Mouse (Mus musculus) urinary bladder, postnatal 25 days (tissue): ENCODE measurements around the gene Acot12.

Experiments used
- DNase-seq: peaks from one replicate; pipeline ENCODE4 v3.0.0; 2022; ENCODE audit warnings: low spot score

Acot12 gene

DNA sequence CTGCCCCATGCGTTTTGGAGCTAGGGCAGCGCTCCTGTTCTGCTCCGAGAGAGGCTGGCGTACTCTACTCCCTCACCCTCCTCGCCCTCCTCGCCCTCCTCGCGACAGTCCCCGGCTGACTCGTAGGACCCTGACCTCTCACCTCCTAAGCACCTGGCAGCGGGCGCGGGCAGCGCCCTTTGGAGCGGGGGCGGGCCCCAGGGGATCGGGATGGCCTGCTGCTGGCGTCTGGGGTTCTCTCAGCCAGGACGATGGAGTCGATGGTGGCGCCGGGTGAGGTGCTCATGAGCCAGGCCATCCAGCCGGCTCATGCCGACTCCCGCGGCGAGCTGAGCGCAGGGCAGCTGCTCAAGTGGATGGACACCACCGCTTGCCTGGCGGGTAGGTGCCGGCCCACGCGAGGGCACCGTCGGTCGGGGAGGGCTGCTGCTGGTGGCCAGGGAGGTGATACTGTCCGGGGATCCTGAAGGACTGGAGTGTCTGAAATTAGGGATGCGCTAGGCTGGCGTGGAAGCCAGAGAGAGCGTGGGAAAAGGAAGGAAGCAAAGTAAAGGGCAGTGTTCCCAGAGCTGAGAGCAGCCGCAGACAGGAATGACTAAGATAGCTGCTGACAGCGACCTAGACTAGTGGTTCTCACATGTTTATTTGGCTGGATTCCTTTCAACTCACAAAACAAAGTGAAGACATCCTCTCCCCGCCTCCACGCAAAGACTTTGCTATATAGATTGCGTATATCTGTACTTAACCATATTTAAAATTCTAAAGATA lies at the start of gene Acot12:
TSS of gene Acot12 (plus strand) at position 233 of the 768 bp plus-strand sequence.
- no peak for DNase-seq

DNA sequence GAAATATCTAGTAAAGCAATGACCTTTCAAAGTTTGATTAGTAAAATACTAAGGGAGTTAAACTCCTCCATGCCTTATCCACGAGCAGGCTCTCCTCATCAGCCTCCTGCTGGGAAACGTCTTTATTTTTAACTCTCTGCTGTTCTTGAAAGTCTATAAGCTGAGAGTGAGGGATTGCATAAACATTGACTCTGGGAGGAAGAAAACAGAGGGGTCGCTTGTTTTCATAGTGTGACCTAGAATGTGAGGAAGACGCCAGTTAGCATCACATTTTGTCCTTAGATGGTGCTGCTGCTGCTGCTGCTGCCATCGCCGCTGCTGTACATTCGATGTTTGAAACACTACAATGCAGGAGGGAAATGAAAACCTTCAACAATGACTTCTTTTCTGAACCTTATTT lies 47.7 kb upstream of the Acot12 start:
- DNase-seq: no peak

DNA sequence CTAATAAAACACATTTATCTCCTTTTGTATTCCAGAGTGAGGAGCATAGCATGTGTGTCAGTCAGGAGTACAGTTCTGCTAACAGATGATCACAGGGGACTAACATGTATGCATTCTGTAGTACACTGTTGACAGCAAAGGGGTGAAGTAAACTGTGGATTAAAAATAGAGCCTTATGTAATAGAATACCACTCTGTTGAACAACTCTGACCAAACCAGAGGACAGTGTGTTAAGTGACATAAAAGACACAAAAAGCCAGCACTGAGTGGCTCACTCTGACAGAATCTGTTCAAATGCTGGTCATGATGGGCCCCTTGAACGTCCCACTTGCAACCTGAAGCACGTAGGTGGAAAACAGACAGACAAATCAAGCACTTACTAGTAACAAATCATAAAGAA lies 45.9 kb upstream of the Acot12 start:
- no peak for DNase-seq

DNA sequence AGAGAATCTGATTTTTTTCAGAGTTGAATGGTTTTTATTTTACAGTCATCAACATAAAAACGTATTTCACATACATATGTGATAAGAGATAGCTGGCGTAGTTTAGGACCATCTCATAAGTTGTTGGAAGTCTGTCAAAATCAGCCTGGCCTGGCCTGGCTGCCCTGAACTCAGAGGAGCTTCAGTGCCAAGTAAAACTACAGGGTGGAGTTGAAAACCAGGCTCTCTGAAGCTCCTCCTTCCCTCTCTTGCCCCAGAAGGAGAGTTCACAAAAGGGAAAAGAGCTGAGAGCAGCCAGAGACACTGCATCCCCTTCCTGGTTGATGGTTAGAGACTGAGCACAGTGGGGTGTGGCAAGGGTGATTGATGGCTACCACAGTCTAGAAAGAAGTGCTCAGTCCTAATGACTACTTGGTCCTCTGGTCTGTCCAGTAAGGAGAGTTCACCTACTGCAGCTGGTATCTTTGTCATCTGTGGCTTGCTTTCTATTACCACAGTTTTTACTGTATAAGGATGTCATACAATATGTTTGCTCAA lies 45.1 kb upstream of the Acot12 start:
- no peak for DNase-seq

DNA sequence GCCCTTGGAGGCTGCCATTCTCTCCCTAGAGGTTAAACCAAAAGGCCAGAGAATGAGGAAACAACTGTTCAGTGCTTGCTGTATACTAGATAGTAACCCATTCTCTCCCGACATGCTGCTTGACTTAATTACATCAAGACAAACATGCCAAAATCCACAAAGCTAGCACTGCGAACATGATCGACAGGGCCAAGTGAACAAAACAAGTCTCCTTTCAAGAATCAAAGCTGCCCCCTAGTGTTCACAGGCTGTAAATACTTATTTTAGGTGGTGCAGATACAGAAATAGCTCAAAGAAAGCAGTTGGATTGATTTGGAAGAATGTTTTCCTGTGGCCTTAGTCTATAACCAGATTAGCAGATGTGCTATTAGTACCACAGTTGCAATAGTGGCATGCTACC lies 44.3 kb upstream of the Acot12 start:
- peak; percentile 9 for DNase-seq

DNA sequence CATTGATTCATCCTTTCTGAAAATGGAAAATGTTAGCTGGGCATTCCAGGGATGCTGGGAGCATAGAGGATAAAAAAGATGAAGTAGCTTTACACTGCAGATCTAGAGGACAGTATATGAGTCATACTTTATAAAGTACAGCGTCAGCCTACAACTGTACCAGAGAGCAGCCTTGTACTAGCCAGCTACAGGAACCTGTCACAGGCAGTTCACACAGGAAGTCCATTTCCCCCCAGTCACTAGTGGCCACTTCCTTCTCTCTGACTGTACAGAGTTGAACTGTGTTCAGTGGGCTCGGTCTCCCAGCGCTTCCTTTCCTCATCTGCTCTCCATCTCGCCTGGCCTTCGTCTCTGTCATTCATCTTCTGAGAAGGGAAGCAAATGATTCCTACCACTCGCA lies 39.0 kb upstream of the Acot12 start:
- DNase-seq: no peak

DNA sequence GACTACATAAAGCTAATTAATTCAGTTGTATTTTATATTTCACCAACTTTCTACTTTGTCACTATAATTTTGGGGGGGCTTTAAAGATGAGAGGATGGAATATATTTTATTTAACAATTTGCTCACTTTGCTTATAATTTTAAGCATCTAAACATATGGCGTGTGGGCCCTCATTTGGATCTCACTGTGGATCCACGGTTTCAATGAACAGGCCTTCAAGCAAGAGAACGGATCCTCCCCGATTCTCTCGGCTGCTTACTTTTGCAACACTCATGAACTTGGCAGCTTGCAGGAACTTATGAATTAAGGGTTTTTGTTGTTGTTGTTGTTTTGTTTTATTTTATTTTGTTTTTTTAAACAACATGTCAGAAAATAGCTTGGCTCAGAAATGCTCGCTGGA lies 21.8 kb upstream of the Acot12 start:
- DNase-seq: no peak

DNA sequence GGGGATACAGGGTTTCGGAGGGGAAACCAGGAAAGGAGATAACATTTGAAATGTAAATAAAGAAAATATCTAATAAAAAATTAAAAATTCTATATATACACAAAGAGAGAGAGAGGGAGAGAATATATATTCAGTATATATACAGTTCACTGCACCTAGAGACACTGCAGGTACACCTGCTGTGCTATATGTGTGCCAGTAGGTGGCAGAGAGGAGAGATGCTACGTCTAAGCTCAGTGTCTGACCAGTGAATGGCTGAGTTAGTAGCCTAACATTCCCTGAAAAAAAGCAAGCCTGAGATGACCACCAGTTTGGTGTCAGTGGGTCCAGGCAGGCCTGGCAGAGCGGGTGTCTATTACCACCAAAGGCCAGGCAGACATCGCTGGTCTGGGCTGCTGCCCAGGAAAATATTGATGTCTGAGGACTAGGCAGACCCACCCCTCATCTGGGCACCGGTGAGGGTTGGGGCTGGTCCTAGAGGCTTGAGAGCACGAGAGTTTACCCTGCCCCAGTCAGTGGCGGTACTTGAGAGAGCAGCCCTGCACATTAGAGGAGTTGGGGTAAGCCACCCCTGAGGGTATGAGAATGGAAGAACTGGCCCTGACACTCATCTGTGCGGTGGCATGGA lies 18.1 kb upstream of the Acot12 start:
- DNase-seq: no peak

DNA sequence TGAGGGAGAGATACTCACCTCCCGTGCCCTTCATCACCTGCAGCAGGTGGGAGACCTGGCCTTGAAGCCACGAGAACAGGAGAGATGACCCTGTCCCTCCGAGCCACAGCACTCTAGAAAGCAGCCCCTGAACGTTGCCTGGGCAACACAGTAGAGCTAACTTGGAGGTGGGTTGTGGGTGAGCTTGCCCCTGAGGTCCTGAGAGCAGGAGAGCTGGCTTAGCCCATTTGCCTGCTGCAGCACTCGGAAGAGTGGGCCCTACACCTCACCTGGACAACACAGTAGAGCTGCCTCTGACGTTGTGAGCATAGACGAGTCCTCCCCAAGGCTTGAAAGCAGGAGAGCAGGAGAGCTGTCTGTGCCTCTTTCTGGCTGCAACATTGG lies 17.6 kb upstream of the Acot12 start:
- DNase-seq: no peak

DNA sequence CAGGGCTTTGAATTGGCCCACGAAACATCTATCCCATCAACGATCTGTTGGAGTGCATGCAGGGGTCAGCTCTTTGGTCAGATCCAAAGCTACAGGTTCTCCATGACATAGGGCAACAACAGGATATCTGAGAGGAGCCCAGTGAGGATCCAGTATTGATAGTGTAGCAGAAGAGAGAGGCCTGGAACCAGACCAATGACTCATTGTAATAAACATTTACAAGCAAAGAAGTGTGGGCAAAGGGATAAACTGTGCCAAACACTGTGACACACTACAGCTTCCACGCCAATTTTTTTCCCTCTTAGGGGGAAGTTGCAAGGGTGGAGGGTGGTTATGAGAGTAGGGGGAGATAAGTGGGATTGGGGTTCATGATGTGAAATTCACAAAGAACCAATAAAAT lies 17.1 kb upstream of the Acot12 start:
- no peak for DNase-seq

DNA sequence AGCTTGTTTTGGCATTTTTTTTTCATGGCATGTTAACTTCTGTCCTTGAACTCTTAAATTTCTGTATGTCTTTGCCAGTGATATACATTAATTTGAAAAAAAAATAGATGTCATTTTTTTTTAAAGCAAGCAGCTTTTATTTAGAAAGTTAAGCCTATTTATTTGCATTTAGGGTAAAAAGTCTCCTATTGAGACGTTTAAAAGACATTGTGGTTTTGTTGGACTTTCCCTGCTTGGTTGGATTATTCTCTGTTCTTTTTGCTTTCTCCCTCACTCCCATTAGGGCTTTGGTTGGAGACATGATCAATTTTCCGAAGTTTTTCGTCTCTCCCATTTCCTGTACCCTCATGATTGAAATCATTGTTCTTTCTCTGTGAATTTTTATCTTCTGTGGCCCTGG lies 16.2 kb upstream of the Acot12 start:
- DNase-seq: no peak

DNA sequence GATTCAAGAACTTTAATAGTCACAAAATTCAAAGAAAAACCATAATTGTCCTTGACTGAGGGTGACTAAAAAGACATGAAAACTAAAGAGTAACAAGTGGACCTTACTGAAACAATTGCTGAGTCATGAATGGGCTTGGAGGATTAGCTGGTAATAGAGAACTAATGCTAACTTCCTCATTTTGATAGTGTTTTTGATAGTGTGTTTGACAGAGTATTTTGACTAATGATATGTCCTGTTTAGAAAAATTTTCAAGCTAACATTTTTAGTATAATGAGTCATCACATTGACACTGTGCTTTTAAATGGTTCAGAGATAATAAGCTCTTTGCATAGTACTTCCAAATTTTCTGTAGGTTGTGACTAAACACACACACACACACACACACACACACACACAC lies 13.4 kb upstream of the Acot12 start:
- no peak for DNase-seq

DNA sequence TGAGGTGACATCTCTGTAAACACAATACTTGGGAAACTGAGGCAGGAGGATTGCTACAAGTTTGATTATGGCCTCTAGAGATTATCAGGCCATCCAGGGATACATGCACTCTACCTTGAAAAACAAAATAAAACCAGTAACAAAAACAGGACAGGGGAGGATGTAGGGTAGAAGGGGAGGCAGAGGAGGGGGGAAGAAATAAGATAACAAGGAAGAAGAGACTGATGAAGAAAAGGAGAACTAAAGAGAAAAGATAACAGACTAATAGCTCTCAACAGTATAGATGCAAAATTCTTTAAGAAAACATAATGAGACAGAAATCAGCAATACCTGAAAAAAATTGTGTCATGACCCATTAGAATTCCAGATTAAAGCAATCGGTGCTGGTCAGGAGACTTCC lies 4.1 kb upstream of the Acot12 start:
- DNase-seq: no peak

DNA sequence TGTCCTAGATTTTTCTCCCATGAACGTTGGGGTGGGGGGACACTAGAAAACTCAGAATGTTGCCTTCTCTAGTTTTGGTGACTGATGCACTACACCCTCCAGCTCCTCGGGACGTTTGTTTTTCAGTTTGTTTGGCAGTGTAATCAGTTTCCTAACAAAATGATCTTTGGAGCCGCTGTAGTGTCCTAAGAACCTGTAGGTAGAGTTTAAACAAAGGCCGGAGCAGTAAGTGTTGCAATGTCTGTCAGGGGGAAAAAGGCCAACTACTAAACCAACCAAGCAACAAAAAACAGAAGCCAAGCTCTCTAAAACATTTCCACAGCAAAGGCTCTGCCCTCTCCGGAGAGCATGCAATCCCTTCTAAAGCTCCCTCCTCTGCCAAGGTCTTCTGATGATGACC lies 461 bp upstream of the Acot12 start:
- no peak for DNase-seq

DNA sequence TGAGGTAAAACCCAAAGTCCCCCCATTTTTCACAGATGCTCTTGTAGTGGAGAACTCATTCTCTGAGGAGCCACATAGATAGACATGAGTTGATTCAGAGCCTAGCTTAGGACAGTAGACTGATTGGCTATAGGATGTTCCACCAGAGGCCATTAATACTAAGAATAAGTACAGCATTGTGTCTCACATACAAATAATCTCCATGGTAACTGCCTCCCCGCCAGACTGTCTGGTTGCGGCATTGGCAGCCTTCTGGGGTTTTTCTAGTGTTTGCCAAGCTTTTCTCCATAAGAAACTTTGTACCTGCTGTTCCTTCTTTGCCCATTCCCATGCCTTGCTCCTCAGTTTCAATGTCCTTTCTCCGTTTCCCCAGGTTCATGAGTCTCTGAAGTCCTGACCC lies 1.9 kb downstream of the Acot12 start:
- DNase-seq: no peak

DNA sequence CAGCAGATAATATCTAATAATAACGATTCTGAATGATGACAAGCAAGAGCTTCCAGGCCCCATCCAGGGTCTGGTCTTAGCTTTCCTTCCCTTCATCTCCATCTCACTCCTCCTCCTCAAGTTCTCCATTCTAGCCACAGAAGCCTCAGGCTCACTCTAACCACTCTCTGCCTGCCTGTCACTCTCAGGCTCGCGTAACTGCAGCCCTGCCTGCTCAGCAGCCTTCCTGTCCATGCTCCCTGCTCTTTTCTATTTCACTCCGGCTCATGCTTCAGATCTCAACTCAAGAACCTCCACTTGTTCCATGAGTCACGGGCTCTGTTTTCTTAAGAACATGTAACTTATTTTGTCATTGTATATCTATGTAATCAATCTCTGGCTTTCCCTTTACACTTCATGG lies 5.2 kb downstream of the Acot12 start:
- no peak for DNase-seq

DNA sequence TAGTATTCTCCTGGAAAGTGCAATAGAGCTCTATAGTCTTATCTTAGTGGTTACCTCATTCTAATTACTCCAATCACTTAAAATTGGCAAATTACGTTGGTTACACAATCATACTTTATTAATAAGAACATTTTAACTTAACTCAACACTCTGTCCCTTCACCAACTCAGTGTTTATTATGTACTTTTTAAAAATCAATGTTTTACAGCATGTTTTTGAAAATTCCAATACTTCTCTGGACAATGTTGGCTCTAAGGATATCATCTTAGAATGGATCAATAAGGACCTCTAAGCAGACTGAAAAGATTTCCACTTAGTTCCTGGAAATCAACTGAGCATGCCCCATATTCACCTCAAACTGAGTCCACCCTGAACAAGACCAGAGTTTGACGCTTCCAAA lies 7.1 kb downstream of the Acot12 start:
- DNase-seq: no peak

DNA sequence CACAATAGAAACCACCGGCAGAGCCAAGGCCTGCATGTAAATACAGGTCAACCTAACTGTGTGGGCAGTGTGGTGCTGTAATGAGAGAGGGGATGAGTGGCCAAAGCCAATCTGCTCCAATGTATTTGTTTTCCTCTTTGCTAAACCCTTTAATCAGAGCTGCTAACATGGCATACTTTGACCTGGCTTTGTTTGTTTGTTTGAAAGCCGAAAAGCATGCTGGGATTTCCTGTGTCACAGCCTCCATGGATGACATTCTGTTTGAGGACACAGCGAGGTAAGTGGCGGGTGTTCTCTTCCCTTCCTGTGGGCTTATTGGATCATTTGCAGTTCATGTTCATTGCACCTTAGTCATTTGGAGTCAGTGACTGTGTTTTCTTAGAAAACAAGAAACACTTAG lies 8.7 kb downstream of the Acot12 start:
- no peak for DNase-seq

DNA sequence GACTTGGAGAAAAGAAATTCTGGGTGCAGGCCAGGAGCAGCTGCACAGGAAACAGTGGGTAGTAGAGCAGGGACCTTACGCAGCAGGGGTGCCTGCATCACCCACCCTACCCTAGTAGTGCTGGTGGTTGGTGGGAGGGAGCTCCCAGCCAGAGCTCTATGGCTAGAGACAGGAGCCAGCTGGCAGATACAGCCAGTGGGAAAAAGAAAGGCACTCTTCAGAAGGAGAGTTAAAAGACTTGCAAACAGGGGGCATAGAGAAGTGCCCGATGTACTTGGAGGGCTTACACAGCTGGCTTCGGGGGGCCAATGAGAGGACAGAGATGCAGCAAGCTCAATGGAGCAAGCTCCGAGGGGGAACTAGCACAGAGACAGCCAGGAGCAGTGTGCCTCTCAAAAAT lies 12.4 kb downstream of the Acot12 start:
- DNase-seq: no peak

DNA sequence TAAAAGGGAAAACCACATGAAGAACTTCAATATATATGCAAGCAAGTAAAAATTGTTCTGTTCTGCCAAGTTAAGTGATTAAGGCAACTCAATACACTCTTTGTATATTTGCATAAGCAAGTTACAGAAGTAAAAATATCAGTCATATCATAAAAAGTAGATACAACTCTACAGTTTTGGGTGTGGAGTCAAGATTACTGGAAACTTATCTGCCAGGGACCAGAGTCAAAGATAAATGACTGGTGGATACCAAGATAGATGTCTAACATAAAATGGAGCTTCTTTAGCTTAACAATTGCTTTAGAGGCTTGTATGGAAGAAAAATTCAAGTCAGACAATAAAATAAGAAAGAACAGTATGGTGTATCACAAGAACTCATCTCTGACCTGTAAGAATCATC lies 13.4 kb downstream of the Acot12 start:
- DNase-seq: no peak

DNA sequence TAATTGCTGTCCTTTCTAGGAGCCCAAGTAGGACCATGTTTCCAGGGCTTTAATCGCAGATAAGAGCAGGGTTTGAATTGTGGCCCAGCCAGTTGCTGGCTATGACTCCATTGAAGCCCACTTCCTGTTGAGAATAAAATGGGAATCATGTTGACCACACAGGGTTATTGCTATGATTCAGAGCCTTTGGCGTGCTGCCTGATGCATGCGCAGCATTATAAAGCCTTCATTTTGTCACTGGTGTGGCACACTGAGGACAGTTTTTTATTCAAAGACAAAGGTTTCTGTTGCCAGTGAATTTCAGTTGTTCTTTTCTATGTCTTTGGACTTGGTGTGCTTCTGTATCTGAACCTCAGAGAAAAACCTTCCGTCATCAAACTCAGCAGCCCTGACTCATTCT lies 14.9 kb downstream of the Acot12 start:
- DNase-seq: no peak

DNA sequence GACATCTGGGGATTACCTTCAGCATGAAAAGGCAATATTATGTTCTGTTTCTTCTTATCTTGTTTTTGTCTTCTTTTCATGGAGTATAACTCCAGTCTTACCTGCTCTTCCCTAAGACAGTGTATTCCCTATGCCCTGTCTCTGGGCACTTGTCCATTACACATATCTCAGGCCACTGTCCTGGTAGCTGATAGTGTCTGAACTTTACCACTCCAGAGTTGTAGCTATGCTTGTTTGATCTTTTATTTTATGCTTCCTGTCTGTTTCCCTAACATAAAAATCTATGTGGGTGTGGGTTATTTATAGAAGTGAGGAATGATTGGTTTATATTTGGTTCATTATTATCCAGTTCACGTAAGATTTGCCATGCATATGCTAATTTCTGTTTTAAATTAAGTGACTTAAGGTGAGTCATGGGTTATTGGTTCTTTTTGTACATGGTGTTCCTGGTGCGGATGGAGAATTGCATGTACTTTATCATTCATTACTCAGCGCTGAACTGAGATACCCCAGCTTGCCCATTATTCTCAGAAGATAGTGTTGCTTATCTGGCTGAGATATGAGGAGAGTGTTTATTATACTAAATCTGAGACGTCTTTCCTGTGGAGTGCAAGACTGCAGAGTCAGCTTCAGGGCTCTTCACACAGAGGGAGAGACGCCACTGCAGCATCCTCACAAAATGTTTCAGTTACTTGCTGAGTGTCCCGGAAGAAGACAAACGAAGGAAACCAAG lies 17.2 kb downstream of the Acot12 start:
- no peak for DNase-seq

DNA sequence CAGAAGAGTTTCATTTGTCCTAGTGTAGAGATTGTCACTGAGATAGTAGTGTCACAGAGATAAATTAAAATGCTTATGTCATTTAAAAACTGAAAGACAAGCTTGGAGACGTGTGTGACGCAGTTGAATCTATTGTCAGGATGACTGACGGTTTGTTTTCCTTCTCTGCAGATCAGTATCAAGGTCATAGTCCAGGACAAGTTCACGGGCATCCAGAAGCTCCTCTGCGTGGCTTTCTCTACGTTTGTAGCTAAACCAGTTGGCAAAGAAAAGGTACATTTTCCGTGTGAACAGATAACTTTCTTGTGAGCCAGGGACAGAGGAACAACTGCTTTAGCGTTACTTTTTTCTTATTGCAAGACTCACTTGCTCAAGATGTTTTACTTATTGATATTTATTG lies 18.5 kb downstream of the Acot12 start:
- DNase-seq: no peak
